Mouse (Mus musculus) embryonic fibroblast, embryonic 13.5 days (primary cell): ENCODE measurements at regions not wholly inside any gene's neighbourhood (a gene's known extent, or its start where the extent isn't known, plus 50 kb on each side); places are given as distances from the start of the nearest gene placed in this dataset.

Experiments used
- CTCF ChIP-seq: IDR thresholded peaks from 2 replicates; pipeline ENCODE4 v1.5.1; 2011; ENCODE audit warnings: mild to moderate bottlenecking, control low read depth, low read length, moderate library complexity, borderline replicate concordance; ENCODE audit not compliant: insufficient read depth
- POLR2A ChIP-seq: IDR thresholded peaks from 2 replicates; pipeline ENCODE4 v1.6.1; 2011; ENCODE audit warnings: low read depth, mild to moderate bottlenecking, control low read depth, low read length, moderate library complexity

DNA sequence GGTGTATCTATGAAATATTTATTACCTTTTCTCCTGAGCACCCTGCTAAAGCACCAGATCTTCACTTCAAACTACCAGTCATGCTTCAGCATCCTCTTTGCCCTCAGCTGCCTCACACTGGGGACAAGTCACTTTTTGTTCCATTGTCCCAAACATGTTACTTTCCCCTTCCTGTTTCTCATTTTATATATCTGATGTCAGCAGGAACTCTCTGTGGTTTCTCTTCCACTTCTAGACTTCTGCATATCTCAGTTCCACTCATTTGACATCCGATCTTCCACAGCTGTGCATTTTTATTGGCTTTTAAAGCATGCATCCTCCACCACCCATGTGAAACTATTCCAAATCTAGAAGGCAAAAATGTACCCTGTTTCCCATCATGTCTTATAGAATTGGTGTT, 474.4 kb upstream of the Camk1g start:
- no peak for TF ChIP-seq CTCF
- no peak for TF ChIP-seq POLR2A
